Mouse (Mus musculus): Measurements from ENCODE around the gene Ppp1r12a. TPM values are rescaled to one million over a fixed set of nuclear protein-coding genes. Genes with fewer than 3 reads are reported as not detected.
"Not testable (repeated sequence)": the region's sequence is repeated elsewhere in the genome, so short reads cannot be mapped to it uniquely, and the experiment has no call there.

Gene Ppp1r12a
- total RNA-seq, 1 experiment from 2014 or later, result 392 TPM

DNA sequence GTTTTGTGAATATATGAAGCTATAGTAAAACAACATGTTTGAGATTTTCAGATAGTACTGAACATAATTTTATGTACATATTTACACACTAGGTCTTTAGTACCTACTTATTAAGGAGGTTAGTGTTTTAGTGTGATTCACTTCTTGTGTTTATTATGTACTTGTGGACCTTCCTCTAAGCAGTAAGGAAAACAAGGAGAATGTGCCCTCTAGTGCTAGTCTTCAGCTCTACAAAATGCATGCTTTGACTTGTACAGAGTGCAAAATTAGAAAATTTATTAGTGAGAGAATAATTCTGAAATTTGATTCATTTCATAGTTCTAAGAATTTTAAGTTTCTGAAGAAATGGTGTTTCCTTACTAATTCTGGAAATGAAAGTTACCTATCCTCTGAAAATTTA lies 28.6 kb downstream of the Ppp1r12a start:
- no peak for ATAC-seq (ENCODE audit: extremely low read depth, insufficient number of reproducible peaks, low FRiP score, poor library complexity, severe bottlenecking)

DNA sequence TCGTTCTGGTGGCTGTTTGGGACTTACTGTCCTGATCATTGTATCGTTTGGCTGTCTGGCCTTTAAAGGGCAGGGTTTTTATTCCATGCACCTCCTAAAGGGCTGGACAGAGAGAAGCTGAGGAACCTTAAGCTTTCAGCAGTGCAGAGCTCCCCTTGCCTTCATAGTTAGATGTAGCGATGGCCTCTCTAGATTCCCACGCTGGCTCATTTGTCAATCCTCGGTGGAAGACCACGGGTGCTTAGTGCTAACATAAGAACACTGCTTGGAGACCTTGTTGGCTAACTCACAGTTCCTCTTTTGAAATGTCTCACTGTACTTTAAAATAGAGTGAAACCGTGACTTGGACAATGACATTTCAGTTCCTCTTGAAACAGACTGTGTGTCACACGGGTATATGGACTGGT lies 29.4 kb downstream of the Ppp1r12a start:
- peak; percentile 96 for ATAC-seq (ENCODE audit: extremely low read depth, insufficient number of reproducible peaks, low FRiP score, poor library complexity, severe bottlenecking)

DNA sequence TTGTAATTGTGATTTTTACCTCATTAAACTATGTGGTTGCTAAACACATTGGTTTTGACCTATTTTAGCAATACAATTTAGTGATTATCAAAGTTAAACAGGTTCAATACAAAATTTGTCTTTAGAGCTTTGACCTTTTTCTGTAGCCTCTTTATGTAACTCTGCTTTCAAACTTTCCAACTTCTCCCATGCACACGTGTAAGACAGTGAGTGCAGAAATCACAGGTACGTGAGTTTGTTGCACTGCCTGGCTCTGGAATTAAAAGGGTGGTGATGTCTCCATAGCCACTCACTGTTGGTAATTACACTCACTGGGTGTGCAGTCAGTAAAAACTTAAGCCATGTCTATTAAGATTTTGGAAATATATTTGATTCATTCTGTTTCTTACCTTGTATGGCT lies 30.3 kb downstream of the Ppp1r12a start:
- no peak for ATAC-seq (ENCODE audit: extremely low read depth, insufficient number of reproducible peaks, low FRiP score, poor library complexity, severe bottlenecking)

DNA sequence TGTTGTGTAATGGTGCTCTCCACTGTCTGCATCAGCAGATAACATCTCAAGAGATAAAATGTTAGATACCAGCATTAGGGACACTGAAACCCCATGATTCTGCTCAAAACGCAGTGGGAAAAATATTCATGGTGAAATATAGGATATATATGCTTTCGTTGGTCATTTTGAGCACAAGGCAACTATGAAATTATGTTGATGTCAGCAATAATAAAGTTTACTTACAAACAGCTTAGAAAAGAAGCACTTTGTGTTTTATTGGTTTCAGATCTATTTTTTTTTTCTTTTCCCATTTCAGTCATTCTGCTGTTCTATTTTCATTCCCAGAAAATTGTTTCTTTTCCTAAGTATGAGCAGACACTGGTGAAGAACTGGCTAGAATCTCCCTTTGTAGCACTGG lies 34.1 kb downstream of the Ppp1r12a start:
- no peak for ATAC-seq (ENCODE audit: extremely low read depth, insufficient number of reproducible peaks, low FRiP score, poor library complexity, severe bottlenecking)

DNA sequence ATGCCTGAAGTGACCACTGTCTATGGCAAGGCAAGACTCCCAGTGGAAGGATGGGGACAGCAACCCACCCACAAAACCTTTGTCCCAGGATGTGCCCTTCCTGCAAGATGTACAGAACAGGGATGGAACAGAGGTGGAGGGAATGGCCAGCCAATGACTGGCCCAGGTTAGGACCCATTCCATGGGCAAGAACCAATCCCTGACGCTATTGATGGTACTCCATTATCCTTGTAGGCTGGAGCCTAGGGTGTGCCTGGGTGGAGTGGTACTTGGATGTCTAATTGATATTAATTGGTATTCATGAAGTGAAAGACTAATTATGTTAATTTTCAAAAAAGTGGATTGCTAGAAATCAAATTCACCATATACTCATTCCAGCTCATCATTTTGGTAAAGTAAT lies 35.5 kb downstream of the Ppp1r12a start:
- no peak for ATAC-seq (ENCODE audit: extremely low read depth, insufficient number of reproducible peaks, low FRiP score, poor library complexity, severe bottlenecking)

DNA sequence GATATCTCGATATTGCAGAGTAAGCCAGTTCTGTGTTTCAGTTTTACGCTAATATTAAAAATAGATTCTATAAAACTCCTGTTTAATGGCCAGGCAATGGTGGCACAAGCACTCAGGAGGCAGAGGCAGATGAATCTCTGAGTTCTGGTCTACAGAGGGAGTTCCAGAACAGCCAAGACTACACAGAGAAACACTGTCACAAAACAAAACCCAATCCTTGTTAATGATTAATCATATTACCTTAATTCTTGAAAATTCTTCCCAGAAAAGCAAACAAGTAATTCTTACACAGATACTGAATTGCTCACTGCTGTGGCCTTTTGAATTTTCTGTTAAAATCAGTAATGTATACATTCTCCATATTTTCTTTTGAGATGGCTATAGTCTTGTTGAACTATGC lies 37.0 kb downstream of the Ppp1r12a start:
- no peak for ATAC-seq (ENCODE audit: extremely low read depth, insufficient number of reproducible peaks, low FRiP score, poor library complexity, severe bottlenecking)

DNA sequence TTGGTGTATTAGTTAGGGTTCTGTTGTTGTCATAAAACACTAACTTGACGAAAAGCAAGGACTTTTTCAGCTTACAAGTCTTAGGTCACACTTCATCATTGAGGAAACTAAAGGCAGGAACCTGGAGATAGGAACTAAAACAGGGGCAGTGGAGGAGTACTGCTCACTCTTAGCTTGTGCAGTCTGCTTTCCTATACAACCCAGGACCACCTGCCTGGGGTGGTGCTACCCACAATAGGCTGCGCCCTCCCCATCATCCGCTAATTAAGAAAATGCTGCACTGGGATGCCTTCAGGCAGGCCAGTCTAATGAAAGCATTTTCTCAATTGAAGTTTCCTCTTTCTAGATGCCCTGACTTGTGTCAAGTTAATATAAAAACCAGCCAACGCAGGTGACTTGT lies 40.1 kb downstream of the Ppp1r12a start:
- ATAC-seq (ENCODE audit: extremely low read depth, insufficient number of reproducible peaks, low FRiP score, poor library complexity, severe bottlenecking), result no peak

DNA sequence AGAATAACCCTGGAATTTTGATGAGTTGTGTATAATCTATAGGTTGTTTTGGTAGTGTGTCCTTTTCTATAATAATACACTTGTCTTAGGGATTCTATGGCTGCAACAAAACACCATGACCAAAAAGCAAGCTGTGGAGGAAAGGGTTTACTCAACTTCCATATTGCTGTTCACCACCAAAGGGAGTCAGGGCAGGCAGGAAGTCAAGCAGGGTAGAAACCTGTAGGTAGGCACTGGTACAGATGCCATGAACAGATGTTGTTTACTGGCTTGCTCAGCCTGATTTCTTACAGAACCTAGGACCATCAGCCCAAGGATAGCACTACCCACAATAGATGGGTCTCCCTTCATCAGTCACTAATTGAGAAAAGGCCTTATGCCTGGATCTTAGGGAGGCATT lies 41.4 kb downstream of the Ppp1r12a start:
- 0 out of 2 replicates have a peak, but pooled peaks have one; percentile 9 for ATAC-seq (ENCODE audit: extremely low read depth, insufficient number of reproducible peaks, low FRiP score, poor library complexity, severe bottlenecking)

DNA sequence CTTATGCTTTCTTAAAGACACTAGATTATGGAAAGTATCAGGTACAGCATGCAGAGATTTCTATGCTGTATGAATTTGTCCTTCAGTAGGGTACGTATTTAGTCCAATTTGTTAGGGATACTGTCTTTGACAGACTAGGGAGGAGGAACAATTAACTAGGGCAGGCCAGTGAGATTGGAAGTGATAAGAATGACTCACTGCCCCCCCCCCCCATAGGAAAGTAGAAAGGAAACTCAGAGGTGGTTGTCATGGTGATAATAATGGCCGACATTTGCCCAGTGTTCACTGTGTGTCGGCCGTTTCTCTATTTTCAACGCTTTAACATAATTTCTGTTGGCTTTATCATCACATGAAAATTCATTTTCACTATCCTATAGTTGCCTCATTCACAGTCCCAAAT lies 47.4 kb downstream of the Ppp1r12a start:
- no peak for ATAC-seq (ENCODE audit: extremely low read depth, insufficient number of reproducible peaks, low FRiP score, poor library complexity, severe bottlenecking)

DNA sequence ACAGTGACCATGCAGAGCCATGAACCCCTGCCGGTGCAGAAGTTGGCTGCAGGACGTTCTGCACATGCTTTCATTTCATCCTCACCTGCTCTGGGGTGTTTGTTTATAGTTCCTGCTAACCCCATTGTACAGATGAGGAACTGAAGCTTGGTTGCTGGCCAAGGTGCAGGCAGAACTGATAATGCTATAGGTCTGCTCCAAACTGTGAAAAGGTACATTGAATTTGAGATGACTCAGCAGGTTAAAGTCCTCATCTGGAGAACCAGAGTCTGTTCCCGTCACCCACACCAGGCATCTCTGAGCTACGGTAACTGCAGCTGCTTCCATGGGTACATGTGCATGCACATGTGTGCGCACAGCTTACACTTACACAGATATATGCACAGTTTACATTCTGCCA lies 62.4 kb downstream of the Ppp1r12a start:
- no peak for ATAC-seq (ENCODE audit: extremely low read depth, insufficient number of reproducible peaks, low FRiP score, poor library complexity, severe bottlenecking)

DNA sequence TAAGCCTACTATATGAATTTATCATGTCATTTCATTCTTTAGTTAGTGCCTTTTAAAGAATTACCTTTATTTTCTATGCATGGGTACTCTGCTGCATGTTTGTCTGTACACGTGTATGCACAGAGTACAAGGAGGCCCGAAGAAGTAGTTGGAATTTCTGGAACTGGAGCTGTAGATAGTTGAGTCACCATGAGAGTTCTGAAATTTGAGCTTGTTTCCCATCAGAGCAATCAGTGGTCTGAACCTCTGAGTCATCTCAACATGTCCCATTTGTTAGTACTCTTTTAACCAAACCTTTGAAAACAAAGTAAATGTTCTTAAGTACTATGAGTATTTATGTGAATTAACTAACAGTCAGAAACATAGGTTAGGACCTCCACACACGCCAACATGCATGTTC lies 75.1 kb downstream of the Ppp1r12a start:
- ATAC-seq (ENCODE audit: extremely low read depth, insufficient number of reproducible peaks, low FRiP score, poor library complexity, severe bottlenecking), result no peak

DNA sequence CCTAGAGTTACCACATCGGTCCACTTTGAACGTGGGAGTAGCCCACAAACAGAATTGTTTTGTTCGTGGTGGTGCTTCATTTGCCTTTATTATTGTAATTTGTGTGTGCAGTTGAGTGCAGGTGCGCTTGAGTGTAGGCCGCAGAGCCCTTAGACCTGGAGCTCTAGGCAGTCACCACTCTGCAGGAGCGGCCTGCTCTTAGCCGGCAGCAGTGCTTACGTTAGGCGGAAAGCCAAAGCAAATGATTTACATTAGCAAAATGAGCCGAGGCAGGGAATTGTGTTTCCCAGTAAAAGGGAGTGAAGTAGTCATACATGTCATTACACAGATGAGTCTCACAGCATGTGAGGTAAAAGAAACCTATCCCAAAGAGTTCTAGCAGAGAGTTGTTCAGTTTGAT lies 77.1 kb downstream of the Ppp1r12a start:
- ATAC-seq (ENCODE audit: extremely low read depth, insufficient number of reproducible peaks, low FRiP score, poor library complexity, severe bottlenecking), result no peak

DNA sequence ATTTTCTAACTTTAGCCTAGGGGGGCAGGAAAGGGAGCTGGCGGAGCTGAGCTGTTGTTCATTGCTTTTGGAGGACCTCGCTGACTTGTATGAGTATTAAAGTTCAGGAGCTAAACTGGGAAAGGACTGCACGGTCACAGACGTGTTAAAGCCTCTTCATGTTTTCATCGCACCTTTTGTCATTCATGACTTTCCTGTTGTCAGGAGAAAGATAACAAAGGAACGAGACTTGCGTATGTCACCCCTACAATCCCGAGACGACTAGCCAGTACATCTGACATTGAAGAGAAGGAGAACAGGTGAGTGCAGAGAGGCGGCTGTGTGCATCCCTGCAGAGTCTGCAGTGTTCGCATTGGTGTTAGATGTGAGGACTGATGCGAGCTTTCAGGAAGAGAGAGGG lies 88.7 kb downstream of the Ppp1r12a start:
- no peak for ATAC-seq (ENCODE audit: extremely low read depth, insufficient number of reproducible peaks, low FRiP score, poor library complexity, severe bottlenecking)

DNA sequence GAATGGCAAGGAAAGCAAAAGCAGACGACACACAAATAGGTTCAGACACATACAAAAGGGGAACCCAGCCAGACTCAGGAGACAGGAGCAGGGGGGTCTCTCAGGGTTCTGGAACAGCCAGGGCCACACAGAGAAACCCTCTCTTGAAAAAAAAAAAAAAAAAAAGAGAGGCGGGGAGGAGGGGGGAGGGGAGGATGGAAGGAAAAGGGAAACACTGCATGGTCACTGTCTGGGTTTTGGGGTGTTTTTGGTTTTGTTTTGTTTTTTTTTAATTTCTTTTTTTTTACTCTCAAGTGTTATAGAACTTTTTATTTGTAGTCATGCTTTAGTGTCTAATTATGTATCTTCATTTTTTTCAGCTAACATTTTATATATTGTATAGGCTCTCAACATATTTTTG lies 89.2 kb downstream of the Ppp1r12a start:
- ATAC-seq (ENCODE audit: extremely low read depth, insufficient number of reproducible peaks, low FRiP score, poor library complexity, severe bottlenecking), result no peak

DNA sequence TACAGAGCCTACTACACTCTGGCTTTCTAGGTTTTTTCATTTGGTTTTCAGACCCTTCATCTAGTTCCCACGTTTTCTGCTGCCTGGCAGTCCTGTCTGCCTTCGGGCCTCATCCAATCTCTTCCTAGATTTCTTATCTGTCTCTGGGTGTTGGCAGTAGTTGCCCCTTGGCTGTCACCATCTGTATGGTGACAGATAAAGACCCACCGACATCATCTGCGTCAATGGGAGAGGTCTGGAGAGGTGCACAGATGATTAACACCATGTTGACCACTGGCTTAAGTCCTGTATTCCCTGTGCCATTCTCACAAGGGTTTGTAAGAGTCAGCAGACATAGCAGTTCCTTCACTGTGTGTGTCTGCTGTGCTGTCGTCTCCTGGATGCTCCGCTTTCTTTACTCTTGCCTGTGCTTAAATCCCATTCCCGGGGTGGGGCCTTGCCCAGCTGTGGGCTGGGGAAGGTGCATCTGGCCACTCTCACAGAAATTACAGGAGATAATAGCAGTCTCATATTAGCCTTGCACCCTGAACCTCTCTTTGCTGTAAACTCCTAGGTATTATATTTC lies 93.9 kb downstream of the Ppp1r12a start:
- ATAC-seq (ENCODE audit: extremely low read depth, insufficient number of reproducible peaks, low FRiP score, poor library complexity, severe bottlenecking), result no peak

DNA sequence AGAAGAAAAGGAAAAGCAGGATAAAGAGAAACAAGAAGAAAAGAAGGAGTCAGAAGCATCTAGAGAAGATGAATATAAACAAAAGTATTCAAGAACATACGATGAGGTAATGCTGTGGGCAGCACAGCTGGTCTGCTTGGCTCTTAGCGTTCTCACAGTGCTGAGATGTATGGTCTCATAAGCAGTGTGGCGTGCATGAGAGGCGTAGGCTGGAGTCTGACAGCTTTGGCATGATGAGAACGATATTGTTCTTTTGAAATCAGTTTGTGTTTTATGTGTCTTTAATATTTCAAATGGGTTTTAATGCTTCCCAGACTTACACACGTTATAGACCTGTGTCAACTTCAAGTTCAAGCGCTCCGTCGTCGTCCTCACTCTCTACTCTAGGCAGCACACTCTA lies 98.9 kb downstream of the Ppp1r12a start:
- ATAC-seq (ENCODE audit: extremely low read depth, insufficient number of reproducible peaks, low FRiP score, poor library complexity, severe bottlenecking), result no peak

DNA sequence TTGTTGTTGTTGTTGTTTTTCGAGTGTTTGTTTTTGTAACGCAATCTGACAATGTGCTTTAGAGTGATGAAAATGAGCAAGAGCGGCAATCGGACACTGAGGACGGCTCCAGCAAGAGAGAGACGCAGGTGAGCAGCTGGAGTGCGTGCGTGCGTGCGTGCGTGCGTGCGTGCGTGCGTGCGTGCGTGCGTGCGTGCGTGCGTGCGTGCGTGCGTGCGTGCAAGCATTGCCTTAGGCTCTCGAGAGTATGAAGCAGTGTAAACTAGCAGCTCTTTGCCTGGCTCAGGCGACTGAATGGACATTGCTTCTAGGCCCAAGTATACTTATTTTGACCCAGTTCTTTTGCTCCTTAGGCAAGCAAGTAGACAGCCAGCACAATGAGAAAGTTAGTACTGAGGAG lies 102.6 kb downstream of the Ppp1r12a start:
- no peak for ATAC-seq (ENCODE audit: extremely low read depth, insufficient number of reproducible peaks, low FRiP score, poor library complexity, severe bottlenecking)

DNA sequence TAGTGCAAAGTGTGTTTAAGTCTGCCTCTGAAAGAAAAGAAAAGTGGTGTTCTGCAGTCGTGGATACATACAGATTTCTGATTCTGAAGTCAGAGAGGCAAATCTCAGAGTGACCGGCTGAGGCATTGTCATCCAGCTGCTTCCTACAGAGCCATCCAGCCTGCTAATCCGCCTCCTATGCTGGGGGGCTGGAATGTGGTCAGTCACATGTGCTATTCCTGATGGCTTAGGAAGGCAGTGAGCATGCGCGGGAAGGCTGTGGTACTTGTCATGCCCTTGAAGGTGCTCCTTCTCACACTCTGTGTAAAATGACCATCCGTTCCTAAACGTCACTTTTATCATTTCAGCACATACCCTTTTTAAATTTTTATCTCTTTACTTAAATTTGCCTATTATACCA lies 109.2 kb downstream of the Ppp1r12a start:
- ATAC-seq (ENCODE audit: extremely low read depth, insufficient number of reproducible peaks, low FRiP score, poor library complexity, severe bottlenecking), result no peak

DNA sequence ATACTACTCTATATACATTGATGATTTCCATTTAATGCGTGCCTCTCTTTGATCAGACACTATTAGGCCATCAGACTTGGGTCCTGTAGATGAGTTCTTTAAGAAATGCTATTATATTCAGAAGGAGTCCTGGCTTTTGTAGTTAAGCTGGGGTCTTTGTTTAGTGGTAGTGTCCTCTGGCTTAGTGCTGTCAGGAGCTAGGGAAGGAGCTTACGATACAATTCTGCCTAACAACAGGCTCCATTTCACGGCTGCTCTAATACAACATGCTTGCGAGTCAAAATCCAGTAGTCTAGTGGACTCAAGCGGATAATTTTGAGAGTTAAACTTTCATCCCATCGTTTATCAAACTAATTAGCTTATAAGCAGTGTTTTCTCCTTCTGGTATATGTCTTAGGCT lies 114.7 kb downstream of the Ppp1r12a start:
- no peak for ATAC-seq (ENCODE audit: extremely low read depth, insufficient number of reproducible peaks, low FRiP score, poor library complexity, severe bottlenecking)

DNA sequence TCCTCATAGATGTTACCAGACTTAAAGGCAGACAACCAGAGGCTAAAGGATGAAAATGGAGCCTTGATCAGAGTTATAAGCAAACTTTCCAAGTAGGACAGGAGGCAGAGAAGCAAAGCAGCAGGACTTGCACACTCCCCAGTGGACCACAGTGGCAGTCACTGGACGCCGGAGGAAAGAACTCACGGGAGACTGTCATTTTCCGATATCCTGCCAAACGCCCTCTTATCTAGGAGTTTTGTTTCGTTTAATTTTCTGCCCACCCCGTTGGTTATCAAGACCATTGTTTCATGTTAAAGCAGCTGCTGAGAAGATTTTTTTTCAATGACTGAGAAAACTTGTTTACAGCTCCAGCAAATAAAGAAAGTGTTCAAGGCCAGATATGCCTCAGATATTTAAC lies 115.2 kb downstream of the Ppp1r12a start:
- no peak for ATAC-seq (ENCODE audit: extremely low read depth, insufficient number of reproducible peaks, low FRiP score, poor library complexity, severe bottlenecking)

DNA sequence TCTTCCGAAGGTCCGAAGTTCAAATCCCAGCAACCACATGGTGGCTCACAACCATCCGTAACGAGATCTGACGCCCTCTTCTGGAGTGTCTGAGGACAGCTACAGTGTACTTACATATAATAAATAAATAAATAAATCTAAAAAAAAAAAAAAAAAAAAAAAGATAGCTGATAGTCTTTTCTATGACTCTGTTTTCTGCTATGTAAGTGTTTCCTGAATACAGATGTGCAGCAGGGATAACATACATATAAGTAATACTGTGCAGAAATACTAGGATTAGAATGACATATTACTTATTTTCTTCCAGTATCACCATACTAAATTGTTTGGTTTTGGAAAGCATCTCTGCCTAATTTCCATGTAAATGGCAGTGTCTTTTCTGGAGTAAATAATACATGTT lies 119.1 kb downstream of the Ppp1r12a start:
- ATAC-seq (ENCODE audit: extremely low read depth, insufficient number of reproducible peaks, low FRiP score, poor library complexity, severe bottlenecking), result not testable (repeated sequence)

DNA sequence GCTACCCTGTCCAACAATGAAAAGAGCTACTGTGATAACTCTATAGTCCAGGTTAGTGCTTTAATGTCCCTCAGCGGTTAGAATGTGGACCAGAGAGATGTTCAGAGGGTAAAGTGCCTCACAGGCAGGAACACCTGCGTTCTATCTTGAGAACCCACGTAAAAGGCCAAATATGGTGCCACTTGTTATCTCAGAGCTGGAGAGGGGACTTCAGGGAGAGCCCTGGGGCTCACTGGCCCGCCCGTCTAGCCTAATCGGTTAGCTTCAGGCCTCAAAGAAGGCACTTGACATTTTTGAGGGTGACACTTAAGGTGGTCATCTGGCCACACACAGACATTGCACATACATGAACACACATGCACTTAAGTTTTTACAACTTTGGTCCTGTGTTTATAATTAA lies 120.4 kb downstream of the Ppp1r12a start:
- ATAC-seq (ENCODE audit: extremely low read depth, insufficient number of reproducible peaks, low FRiP score, poor library complexity, severe bottlenecking), result no peak
